In genomic region chr2:126500521-126500920, GRCm38 (mm10) we compare ENCODE assay signal across 15 mouse cellular contexts. TPM values are rescaled to one million over a fixed set of nuclear protein-coding genes. Genes with fewer than 3 reads are reported as not detected.
DNase-seq lines count a peak whose midpoint lies in the region; ATAC-seq and TF ChIP-seq lines count a peak whose summit lies in the region.
"Had no signal": no experiment of that assay in that cellular context is flagged by ENCODE, and none has a peak within 500 bp of the region (broad histone marks: within the 10 kb centered on the region; RNA-seq: fewer than 3 reads in every experiment).

TSS of gene Atp8b4 (minus strand) at chr2:126500674.

- peak within 1 kb of the TSS; percentile 5; the same call in 1 of the 2 replicates for H3K4me2 ChIP-seq in liver, embryonic 15.5 days
- no peak within 1 kb of the TSS for H3K4me2 ChIP-seq in liver, embryonic 16.5 days (ENCODE audit: low read depth, low read length)
- no peak within 1 kb of the TSS for H3K4me2 ChIP-seq in midbrain, embryonic 14.5 days (ENCODE audit: low read length)
- H3K4me2 ChIP-seq: midbrain, embryonic 12.5 days; neural tube, embryonic 12.5 days had no signal

- 28% methylated on average over 6 of the region's 6 CpGs for WGBS in liver, embryonic 15.5 days (ENCODE audit: insufficient replicate concordance)
- 6% methylated on average over 6 of the region's 6 CpGs for WGBS in bone marrow, adult 2 months
- 23% methylated on average over 6 of the region's 6 CpGs for WGBS in liver, embryonic 16.5 days (ENCODE audit: insufficient replicate concordance)
- 72% methylated on average over 6 of the region's 6 CpGs for WGBS in small intestine, adult 2 months
- WGBS in midbrain, embryonic 14.5 days, result 94% methylated on average over 6 of the region's 6 CpGs

- 0 out of 2 replicates have a peak within 1 kb of the TSS, but pooled peaks have one; percentile 24 for H3K27ac ChIP-seq in liver, embryonic 15.5 days (replicated peaks)
- H3K27ac ChIP-seq in bone marrow, adult 2 months (ENCODE audit: control insufficient read depth, insufficient read depth, low read depth, low read length, poor library complexity), result peak within 1 kb of the TSS; percentile 86
- no peak within 1 kb of the TSS for H3K27ac ChIP-seq in liver, embryonic 16.5 days (ENCODE audit: low read length)
- no peak within 1 kb of the TSS for H3K27ac ChIP-seq in small intestine, adult 2 months (ENCODE audit: insufficient read depth, low read depth, low read length)
- no peak within 1 kb of the TSS for H3K27ac ChIP-seq in midbrain, embryonic 14.5 days (replicated peaks; ENCODE audit: low read depth, low read length)
- H3K27ac ChIP-seq: limb, embryonic 10.5 days; midbrain, embryonic 12.5 days; neural tube, embryonic 12.5 days; stomach, postnatal 0 days had no signal

- H3K27me3 ChIP-seq in liver, embryonic 15.5 days, result no peaks in the 10 kb centered on the region
- H3K27me3 ChIP-seq in liver, embryonic 16.5 days (ENCODE audit: control insufficient read depth, insufficient read depth, low read depth, low read length), result no peaks in the 10 kb centered on the region
- no peaks in the 10 kb centered on the region for H3K27me3 ChIP-seq in small intestine, adult 2 months (ENCODE audit: control insufficient read depth, insufficient read depth, low read length)
- H3K27me3 ChIP-seq in midbrain, embryonic 14.5 days (ENCODE audit: control insufficient read depth, insufficient read depth, low read length), result no peaks in the 10 kb centered on the region
- H3K27me3 ChIP-seq: midbrain, embryonic 12.5 days; neural tube, embryonic 12.5 days had no signal

- H3K9ac ChIP-seq in liver, embryonic 15.5 days, result no peak within 1 kb of the TSS
- H3K9ac ChIP-seq in liver, embryonic 16.5 days (ENCODE audit: low read depth, low read length), result no peak within 1 kb of the TSS
- H3K9ac ChIP-seq in midbrain, embryonic 14.5 days (replicated peaks; ENCODE audit: low read length), result no peak within 1 kb of the TSS
- H3K9ac ChIP-seq: midbrain, embryonic 12.5 days; neural tube, embryonic 12.5 days had no signal

- H3K4me3 ChIP-seq in liver, embryonic 15.5 days (replicated peaks), result peak within 1 kb of the TSS; percentile 30
- peak within 1 kb of the TSS; percentile 94 for H3K4me3 ChIP-seq in bone marrow, adult 2 months (replicated peaks; ENCODE audit: control insufficient read depth, low read depth, low read length)
- peak within 1 kb of the TSS; percentile 36 for H3K4me3 ChIP-seq in liver, embryonic 16.5 days (ENCODE audit: low read depth, low read length)
- H3K4me3 ChIP-seq in small intestine, adult 2 months (ENCODE audit: low read depth, low read length), result peak within 1 kb of the TSS; percentile 39
- no peak within 1 kb of the TSS for H3K4me3 ChIP-seq in midbrain, embryonic 14.5 days (replicated peaks; ENCODE audit: low read depth, low read length)
- H3K4me3 ChIP-seq: limb, embryonic 10.5 days; midbrain, embryonic 12.5 days; neural tube, embryonic 12.5 days had no signal

- TF ChIP-seq POLR2A in bone marrow, adult 2 months (IDR thresholded peaks at IDR 0.05; ENCODE audit: borderline replicate concordance, control insufficient read depth, low read depth, low read length), result no peak
- TF ChIP-seq POLR2A in small intestine, adult 2 months (IDR thresholded peaks at IDR 0.05; ENCODE audit: low read depth, low read length), result no peak

- H3K36me3 ChIP-seq in liver, embryonic 15.5 days (replicated peaks), result no peaks in the 10 kb centered on the region
- no peaks in the 10 kb centered on the region for H3K36me3 ChIP-seq in liver, embryonic 16.5 days (ENCODE audit: control insufficient read depth, insufficient read depth)
- H3K36me3 ChIP-seq in small intestine, adult 2 months (ENCODE audit: control insufficient read depth, insufficient read depth, low read length), result no peaks in the 10 kb centered on the region
- no peaks in the 10 kb centered on the region for H3K36me3 ChIP-seq in midbrain, embryonic 14.5 days (ENCODE audit: control insufficient read depth, insufficient read depth, low read length)
- H3K36me3 ChIP-seq: limb, embryonic 10.5 days; midbrain, embryonic 12.5 days; neural tube, embryonic 12.5 days had no signal

- H3K9me3 ChIP-seq in liver, embryonic 15.5 days (replicated peaks), result no peaks in the 10 kb centered on the region
- H3K9me3 ChIP-seq in liver, embryonic 16.5 days (replicated peaks; ENCODE audit: control insufficient read depth, low read length), result no peaks in the 10 kb centered on the region
- H3K9me3 ChIP-seq in midbrain, embryonic 14.5 days (ENCODE audit: control insufficient read depth, low read length), result no peaks in the 10 kb centered on the region
- H3K9me3 ChIP-seq: limb, embryonic 10.5 days; midbrain, embryonic 12.5 days; neural tube, embryonic 12.5 days had no signal

- 0 out of 2 replicates have a peak, but pooled peaks cover 2% of the 10 kb centered on the region for H3K4me1 ChIP-seq in liver, embryonic 15.5 days (replicated peaks)
- peaks cover 7% of the 10 kb centered on the region; the same call in 1 of the 2 replicates for H3K4me1 ChIP-seq in bone marrow, adult 2 months (ENCODE audit: control insufficient read depth, insufficient read depth, low read length)
- H3K4me1 ChIP-seq in liver, embryonic 16.5 days (ENCODE audit: control insufficient read depth, low read depth, low read length), result no peaks in the 10 kb centered on the region; the same call in 1 of the 2 replicates
- H3K4me1 ChIP-seq in small intestine, adult 2 months (ENCODE audit: control insufficient read depth, insufficient read depth, insufficient read length, low read length), result no peaks in the 10 kb centered on the region
- H3K4me1 ChIP-seq in midbrain, embryonic 14.5 days (ENCODE audit: control insufficient read depth, insufficient read depth, low read length), result no peaks in the 10 kb centered on the region
- H3K4me1 ChIP-seq: limb, embryonic 10.5 days; midbrain, embryonic 12.5 days; neural tube, embryonic 12.5 days had no signal

- no peak for TF ChIP-seq CTCF in bone marrow, adult 2 months (IDR thresholded peaks at IDR 0.05; ENCODE audit: control insufficient read depth, insufficient read depth, low read length)
- TF ChIP-seq CTCF in small intestine, adult 2 months (IDR thresholded peaks at IDR 0.05; ENCODE audit: extremely low read depth, insufficient read length, insufficient replicate concordance, low read depth, low read length), result no peak

- no peak for ATAC-seq in liver, embryonic 15.5 days (ENCODE audit: insufficient read depth)
- no peak for ATAC-seq in liver, embryonic 16.5 days (ENCODE audit: low read depth)
- no peak for ATAC-seq in midbrain, embryonic 14.5 days (ENCODE audit: low FRiP score, low TSS enrichment)

- DNase-seq in liver (no peak), adipocyte (ENCODE audit: low spot score) (no peak)
- no peak for DNase-seq in kidney, postnatal 10 days
- no peak for DNase-seq in midbrain, embryonic 14.5 days
- DNase-seq: cerebellum, postnatal 10 days; heart, postnatal 36 days; layer of hippocampus, postnatal 36 days had no signal

RNA-seq across cellular contexts. Expression of gene Atp8b4, which starts in this region (rescaled TPM):
- 5.8 and 6.7 TPM in 2 replicates for polyA plus RNA-seq in liver, embryonic 15.5 days (2015; fragmentation: Nextera tagmentation; extraction: Ambion mirVana)
- polyA plus RNA-seq in bone marrow, adult 2 months (2011; ENCODE audit: insufficient read depth, insufficient read length, low replicate concordance, missing spikeins), result 8.3 and 25.1 TPM in 2 replicates
- polyA plus RNA-seq in liver, embryonic 16.5 days (2015; fragmentation: Nextera tagmentation; extraction: Ambion mirVana), result 5.5 and 5.9 TPM in 2 replicates
- 0.04 and 0.09 TPM in 2 replicates for polyA plus RNA-seq in small intestine, adult 2 months (2012; rRNA removed)
- 0.13 TPM in 1 of 2 replicates, not detected in the other for polyA plus RNA-seq in midbrain, embryonic 14.5 days (2014; fragmentation: Nextera tagmentation; extraction: Ambion mirVana)

Comparison
In these comparisons a context has a peak if more than half of its experiments do, and no peak if none do; other contexts are left out.
1. H3K27ac ChIP-seq: peak in liver, embryonic 15.5 days (single experiment) and bone marrow, adult 2 months (single experiment); none in liver, embryonic 16.5 days (single experiment), small intestine, adult 2 months (single experiment) and midbrain, embryonic 14.5 days (single experiment).